Mouse (Mus musculus): ENCODE measurements around the gene Lmf1. TPM values are rescaled to one million over a fixed set of nuclear protein-coding genes. Genes with fewer than 3 reads are reported as not detected.

The Lmf1 gene
- polyA plus RNA-seq, 1 experiment: 34.8 TPM

GRCm38 (mm10) chr17:25630313-25630712, 51.4 kb downstream of the Lmf1 start:
- Histone ChIP-seq H3K36me3 (replicated peaks; ENCODE audit: low read length) (peaks cover 35% of the 10 kb centered on the region), H3K4me1 (peaks cover 24% of the 10 kb centered on the region), H3K27me3 (replicated peaks) (peaks cover 18% of the 10 kb centered on the region), H3K4me3 (replicated peaks) (no peak overlapping the region), H3K9me3 (no peaks in the 10 kb centered on the region)
- no peak for TF ChIP-seq FLI1 (IDR thresholded peaks at IDR 0.05; ENCODE audit: low read length)
- no peak for TF ChIP-seq GATA1 (IDR thresholded peaks at IDR 0.05; ENCODE audit: borderline replicate concordance, low read length)

DNA sequence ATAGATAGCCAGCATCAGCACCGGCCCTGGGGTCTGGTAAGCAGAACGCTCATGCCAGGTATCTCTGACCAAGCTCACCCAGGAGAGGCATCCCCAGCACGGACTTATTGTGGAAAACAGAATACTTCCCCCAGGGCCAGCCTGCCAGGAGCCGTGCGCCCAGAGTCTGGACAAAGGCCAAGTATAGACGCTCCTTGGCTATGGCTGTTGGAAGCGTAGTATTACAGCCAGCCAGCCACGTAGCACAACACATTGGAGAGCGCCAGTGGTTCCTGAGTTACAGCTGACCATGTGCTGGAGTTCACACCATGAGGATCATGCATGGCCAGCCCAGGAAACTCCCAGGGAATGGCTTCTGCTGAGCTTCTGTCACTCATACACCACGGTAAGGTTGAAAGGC, 55.2 kb downstream of the Lmf1 start:
- peaks cover 6% of the 10 kb centered on the region for H3K27me3 ChIP-seq (replicated peaks)
- peaks cover 49% of the 10 kb centered on the region for H3K36me3 ChIP-seq (replicated peaks; ENCODE audit: low read length)
- H3K9me3 ChIP-seq: no peaks in the 10 kb centered on the region
- TF ChIP-seq FLI1 (IDR thresholded peaks at IDR 0.05; ENCODE audit: low read length): no peak
- no peak for TF ChIP-seq GATA1 (IDR thresholded peaks at IDR 0.05; ENCODE audit: borderline replicate concordance, low read length)
- peaks cover 7% of the 10 kb centered on the region; the same call in 1 of the 2 replicates for H3K4me1 ChIP-seq
- no peak overlapping the region for H3K4me3 ChIP-seq (replicated peaks)

GRCm38 (mm10) chr17:25635387-25635786, 56.5 kb downstream of the Lmf1 start:
- TF ChIP-seq FLI1 (IDR thresholded peaks at IDR 0.05; ENCODE audit: low read length): no peak
- TF ChIP-seq GATA1 (IDR thresholded peaks at IDR 0.05; ENCODE audit: borderline replicate concordance, low read length): no peak
- H3K4me3 ChIP-seq (replicated peaks): no peak overlapping the region
- peaks cover 49% of the 10 kb centered on the region for H3K36me3 ChIP-seq (replicated peaks; ENCODE audit: low read length)
- H3K4me1 ChIP-seq: peaks cover 11% of the 10 kb centered on the region; the same call in 1 of the 2 replicates
- H3K27me3 ChIP-seq (replicated peaks): peaks cover 6% of the 10 kb centered on the region
- no peaks in the 10 kb centered on the region for H3K9me3 ChIP-seq

GRCm38 (mm10) chr17:25635806-25636205, 56.9 kb downstream of the Lmf1 start:
- Histone ChIP-seq H3K9me3 (no peaks in the 10 kb centered on the region), H3K27me3 (replicated peaks) (peaks cover 6% of the 10 kb centered on the region), H3K4me1 (peaks cover 14% of the 10 kb centered on the region; the same call in 1 of the 2 replicates), H3K4me3 (replicated peaks) (no peak overlapping the region), H3K36me3 (replicated peaks; ENCODE audit: low read length) (peaks cover 49% of the 10 kb centered on the region)
- TF ChIP-seq FLI1 (IDR thresholded peaks at IDR 0.05; ENCODE audit: low read length) (no peak), GATA1 (IDR thresholded peaks at IDR 0.05; ENCODE audit: borderline replicate concordance, low read length) (no peak)

GRCm38 (mm10) chr17:25637986-25638385, 59.1 kb downstream of the Lmf1 start:
- no peaks in the 10 kb centered on the region for H3K9me3 ChIP-seq
- peaks cover 15% of the 10 kb centered on the region for H3K27me3 ChIP-seq (replicated peaks)
- TF ChIP-seq FLI1 (IDR thresholded peaks at IDR 0.05; ENCODE audit: low read length) (no peak), GATA1 (IDR thresholded peaks at IDR 0.05; ENCODE audit: borderline replicate concordance, low read length) (no peak)
- H3K36me3 ChIP-seq (replicated peaks; ENCODE audit: low read length): peaks cover 35% of the 10 kb centered on the region
- no peak overlapping the region for H3K4me3 ChIP-seq (replicated peaks)
- peaks cover 20% of the 10 kb centered on the region; the same call in 1 of the 2 replicates for H3K4me1 ChIP-seq

DNA sequence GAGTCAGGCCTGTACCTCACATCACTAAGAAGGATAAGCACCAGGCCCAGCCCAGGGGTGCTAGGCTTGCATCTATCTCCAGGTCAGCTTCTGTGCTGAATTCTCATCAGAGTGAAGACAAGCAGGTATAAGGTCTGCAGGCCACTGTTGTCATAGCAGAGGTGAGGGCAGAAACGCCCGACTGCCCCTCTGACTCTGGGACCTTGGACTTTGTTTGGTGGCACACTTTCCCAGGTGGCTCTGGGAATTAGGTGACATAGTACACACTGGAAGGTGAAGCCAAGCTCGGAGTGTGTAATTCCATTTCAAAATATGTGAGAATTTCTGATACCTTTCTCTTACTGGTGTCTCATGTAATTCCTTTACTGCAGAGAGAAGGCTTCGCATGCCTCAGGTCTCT, 59.6 kb downstream of the Lmf1 start:
- peaks cover 30% of the 10 kb centered on the region for H3K36me3 ChIP-seq (replicated peaks; ENCODE audit: low read length)
- TF ChIP-seq FLI1 (IDR thresholded peaks at IDR 0.05; ENCODE audit: low read length) (no peak), GATA1 (IDR thresholded peaks at IDR 0.05; ENCODE audit: borderline replicate concordance, low read length) (no peak)
- no peak overlapping the region for H3K4me3 ChIP-seq (replicated peaks)
- H3K27me3 ChIP-seq (replicated peaks): peaks cover 17% of the 10 kb centered on the region
- peaks cover 15% of the 10 kb centered on the region; the same call in 1 of the 2 replicates for H3K4me1 ChIP-seq
- H3K9me3 ChIP-seq: no peaks in the 10 kb centered on the region

- TF ChIP-seq FLI1 (IDR thresholded peaks at IDR 0.05; ENCODE audit: low read length): no peak
- no peak for TF ChIP-seq GATA1 (IDR thresholded peaks at IDR 0.05; ENCODE audit: borderline replicate concordance, low read length)
- Histone ChIP-seq H3K4me3 (replicated peaks) (no peak overlapping the region), H3K27me3 (replicated peaks) (peaks cover 13% of the 10 kb centered on the region), H3K9me3 (no peaks in the 10 kb centered on the region), H3K36me3 (replicated peaks; ENCODE audit: low read length) (peaks cover 8% of the 10 kb centered on the region), H3K4me1 (peaks cover 15% of the 10 kb centered on the region; the same call in 1 of the 2 replicates)
Measured at GRCm38 (mm10) chr17:25640956-25641355, 62.1 kb downstream of the Lmf1 start.

GRCm38 (mm10) chr17:25642032-25642431, 63.1 kb downstream of the Lmf1 start:
- Histone ChIP-seq H3K4me3 (replicated peaks) (no peak overlapping the region), H3K27me3 (replicated peaks) (peaks cover 11% of the 10 kb centered on the region), H3K4me1 (peaks cover 15% of the 10 kb centered on the region; the same call in 1 of the 2 replicates), H3K36me3 (replicated peaks; ENCODE audit: low read length) (peaks cover 11% of the 10 kb centered on the region), H3K9me3 (no peaks in the 10 kb centered on the region)
- no peak for TF ChIP-seq GATA1 (IDR thresholded peaks at IDR 0.05; ENCODE audit: borderline replicate concordance, low read length)
- no peak for TF ChIP-seq FLI1 (IDR thresholded peaks at IDR 0.05; ENCODE audit: low read length)

- Histone ChIP-seq H3K36me3 (replicated peaks; ENCODE audit: low read length) (peaks cover 22% of the 10 kb centered on the region), H3K4me1 (peaks cover 15% of the 10 kb centered on the region; the same call in 1 of the 2 replicates), H3K27me3 (replicated peaks) (peaks cover 12% of the 10 kb centered on the region), H3K4me3 (replicated peaks) (no peak overlapping the region), H3K9me3 (no peaks in the 10 kb centered on the region)
- no peak for TF ChIP-seq GATA1 (IDR thresholded peaks at IDR 0.05; ENCODE audit: borderline replicate concordance, low read length)
Measured at GRCm38 (mm10) chr17:25643517-25644294, 64.8 kb downstream of the Lmf1 start.

DNA sequence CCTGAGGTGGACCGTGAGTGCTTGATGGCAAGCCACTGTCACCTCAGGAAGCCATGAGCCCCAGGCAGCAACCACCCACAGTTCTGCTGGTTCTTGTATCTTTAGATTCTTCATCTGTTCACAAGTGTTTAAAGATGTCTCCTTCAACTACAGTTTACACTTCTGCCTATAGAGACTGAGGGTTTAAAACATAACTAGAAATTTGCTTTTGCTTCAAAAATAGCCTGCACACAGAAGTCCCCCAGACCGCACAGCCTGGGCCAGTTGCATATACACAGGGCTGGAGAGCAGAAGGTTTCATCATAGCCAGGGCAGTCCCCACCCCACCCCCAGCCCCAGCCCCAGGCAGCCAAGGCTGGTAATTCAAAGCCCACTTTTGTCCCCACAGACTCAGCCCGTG, 65.9 kb downstream of the Lmf1 start:
- Histone ChIP-seq H3K4me3 (replicated peaks) (no peak overlapping the region), H3K36me3 (replicated peaks; ENCODE audit: low read length) (peaks cover 31% of the 10 kb centered on the region), H3K27me3 (replicated peaks) (peaks cover 15% of the 10 kb centered on the region), H3K4me1 (peaks cover 15% of the 10 kb centered on the region; the same call in 1 of the 2 replicates), H3K9me3 (peaks cover under 1% of the 10 kb centered on the region)
- TF ChIP-seq FLI1 (IDR thresholded peaks at IDR 0.05; ENCODE audit: low read length): no peak
- no peak for TF ChIP-seq GATA1 (IDR thresholded peaks at IDR 0.05; ENCODE audit: borderline replicate concordance, low read length)

Data from megakaryocyte, embryonic 14.5 days (primary cell).